Mouse (Mus musculus) liver, embryonic 11.5 days (tissue): ENCODE data around the gene Cd244a. TPM values are rescaled to one million over a fixed set of nuclear protein-coding genes. Genes with fewer than 3 reads are reported as not detected.

Source experiments
- ATAC-seq: fragments of 200-750 bp; cut with Nextera tagmentation; replicated peaks from 2 replicates; pipeline ENCODE4 v1.8.0; 2017; ENCODE audit warnings: moderate number of reproducible peaks, mild to moderate bottlenecking, moderate TSS enrichment, moderate library complexity; ENCODE audit not compliant: low FRiP score
- DNase-seq: peaks from one replicate; pipeline ENCODE4 v3.0.0-alpha.2; 2017; ENCODE audit warnings: low spot score
- H3K27ac ChIP-seq: fragments of 300-500 bp; sonication (generic); 2 replicates; pipeline ENCODE4 v1.5.1; 2014; ENCODE audit warnings: mild to moderate bottlenecking, low read depth, low read length, control low read depth
- H3K27me3 ChIP-seq: fragments of 300-500 bp; sonication (generic); replicated peaks from 2 replicates; pipeline ENCODE4 v1.6.1; 2014; ENCODE audit warnings: low read length, mixed read lengths; ENCODE audit not compliant: control insufficient read depth, insufficient read depth
- H3K36me3 ChIP-seq: fragments of 300-500 bp; sonication (generic); 2 replicates; pipeline ENCODE4 v1.6.1; 2014; ENCODE audit warnings: mild to moderate bottlenecking, low read length, moderate library complexity, mixed read lengths; ENCODE audit not compliant: control insufficient read depth, insufficient read depth
- H3K4me1 ChIP-seq: fragments of 300-500 bp; sonication (generic); replicated peaks from 2 replicates; pipeline ENCODE4 v1.6.1; 2014; ENCODE audit warnings: low read length, mixed read lengths; ENCODE audit not compliant: control insufficient read depth, insufficient read depth
- H3K4me2 ChIP-seq: fragments of 300-500 bp; sonication (generic); 2 replicates; pipeline ENCODE4 v1.6.1; 2014; ENCODE audit warnings: mild to moderate bottlenecking, control low read depth, moderate library complexity
- H3K4me3 ChIP-seq: fragments of 300-500 bp; sonication (generic); 2 replicates; pipeline ENCODE4 v1.5.1; 2014; ENCODE audit warnings: low read depth, low read length, control low read depth
- H3K9ac ChIP-seq: fragments of 300-500 bp; sonication (generic); 2 replicates; pipeline ENCODE4 v1.6.1; 2014; ENCODE audit warnings: low read depth, low read length, control low read depth
- H3K9me3 ChIP-seq: fragments of 300-500 bp; sonication (generic); 2 replicates; pipeline ENCODE4 v1.6.1; 2016; ENCODE audit warnings: low read length, inconsistent platforms, mixed read lengths; ENCODE audit not compliant: control insufficient read depth
- WGBS: fragments of 180-500 bp; shearing (Covaris S2); extraction: QIAGEN DNeasy Blood & Tissue Kit; methylation state at CpG from one replicate; pipeline ENCODE4 v1.1.7; 2014; 5-methylcytosine and 5-hydroxymethylcytosine counted together
- polyA plus RNA-seq: library from polyadenylated mRNA; unstranded; fragments of >200 nt; fragmentation: Nextera tagmentation; extraction: Ambion mirVana; gene quantifications from 2 replicates; pipeline ENCODE4 v1.2.1, GENCODE M21; 2014

The Cd244a gene
- polyA plus RNA-seq, 1 experiment from 2014 or later, result 0.63 TPM

- H3K27me3 ChIP-seq, result no peaks in the 10 kb centered on the region
- WGBS, result 74% methylated on average over 1 of the region's 1 CpGs
- no peak for ATAC-seq
Observed at GRCm38 (mm10) chr1:171540694-171541093, 18.3 kb upstream of the Cd244a start.

DNA sequence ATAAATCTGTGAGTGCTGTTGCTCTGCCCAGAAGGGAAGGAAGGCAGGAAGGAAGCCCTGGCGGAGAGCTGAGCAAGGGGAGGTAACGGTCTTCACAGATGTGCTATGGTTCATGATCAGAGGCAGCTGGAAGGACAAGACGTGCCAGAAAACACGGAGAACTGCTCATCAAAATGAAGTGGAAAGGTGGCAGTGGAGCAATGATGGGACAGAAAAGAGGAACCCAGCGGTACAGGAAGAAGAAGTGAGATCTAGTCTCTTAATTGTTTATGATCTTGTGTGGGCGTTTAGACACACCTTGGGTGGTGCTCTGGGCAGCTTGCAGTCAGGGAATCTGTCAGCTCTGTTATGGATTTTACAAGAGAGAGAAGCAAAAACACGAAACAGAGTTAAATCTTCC, 7.7 kb upstream of the Cd244a start:
- Histone ChIP-seq H3K4me3 (no peak overlapping the region), H3K4me1 (no peaks in the 10 kb centered on the region), H3K36me3 (no peaks in the 10 kb centered on the region), H3K27ac (no peak overlapping the region), H3K27me3 (no peaks in the 10 kb centered on the region), H3K9me3 (no peaks in the 10 kb centered on the region; the same call in 1 of the 2 replicates), H3K4me2 (no peak overlapping the region), H3K9ac (no peak overlapping the region)
- 61% methylated on average over 7 of the region's 7 CpGs for WGBS
- ATAC-seq (no peak), DNase-seq (no peak)

More at GRCm38 (mm10) chr1:171540694-171541093, 18.3 kb upstream of the Cd244a start:
- H3K4me2 ChIP-seq, result no peak overlapping the region
- no peak overlapping the region for H3K27ac ChIP-seq
- peaks cover 6% of the 10 kb centered on the region; the same call in 1 of the 2 replicates for H3K9me3 ChIP-seq
- no peak for DNase-seq
- H3K4me3 ChIP-seq, result no peak overlapping the region
- H3K4me1 ChIP-seq, result no peaks in the 10 kb centered on the region
- no peak overlapping the region for H3K9ac ChIP-seq
- no peaks in the 10 kb centered on the region for H3K36me3 ChIP-seq

GRCm38 (mm10) chr1:171552230-171552629, 6.8 kb upstream of the Cd244a start:
- H3K36me3 ChIP-seq, result no peaks in the 10 kb centered on the region
- H3K9me3 ChIP-seq, result no peaks in the 10 kb centered on the region; the same call in 1 of the 2 replicates
- no peak for DNase-seq
- no peak overlapping the region for H3K27ac ChIP-seq
- WGBS, result 76% methylated on average over 2 of the region's 2 CpGs
- H3K4me2 ChIP-seq, result no peak overlapping the region
- no peak overlapping the region for H3K9ac ChIP-seq
- H3K27me3 ChIP-seq, result no peaks in the 10 kb centered on the region
- no peak for ATAC-seq
- H3K4me3 ChIP-seq, result no peak overlapping the region
- H3K4me1 ChIP-seq, result no peaks in the 10 kb centered on the region

GRCm38 (mm10) chr1:171553359-171554341, 5.3 kb upstream of the Cd244a start:
- DNase-seq, result no peak
- no peak for ATAC-seq

GRCm38 (mm10) chr1:171556366-171556765, 2.6 kb upstream of the Cd244a start:
- H3K27me3 ChIP-seq, result no peaks in the 10 kb centered on the region
- no peak for ATAC-seq
- no peaks in the 10 kb centered on the region for H3K4me1 ChIP-seq
- H3K9ac ChIP-seq, result no peak overlapping the region
- H3K36me3 ChIP-seq, result no peaks in the 10 kb centered on the region
- no peak for DNase-seq
- no peak overlapping the region for H3K4me3 ChIP-seq
- 80% methylated on average over 2 of the region's 2 CpGs for WGBS
- no peaks in the 10 kb centered on the region for H3K9me3 ChIP-seq
- no peak overlapping the region for H3K27ac ChIP-seq
- no peak overlapping the region for H3K4me2 ChIP-seq

More at GRCm38 (mm10) chr1:171553359-171554341, 5.3 kb upstream of the Cd244a start:
- H3K36me3 ChIP-seq, result no peaks in the 10 kb centered on the region
- no peak overlapping the region for H3K27ac ChIP-seq
- H3K4me2 ChIP-seq, result no peak overlapping the region
- H3K4me3 ChIP-seq, result no peak overlapping the region
- no peaks in the 10 kb centered on the region for H3K4me1 ChIP-seq
- no peaks in the 10 kb centered on the region for H3K27me3 ChIP-seq
- H3K9ac ChIP-seq, result no peak overlapping the region
- WGBS, result 83% methylated on average over 11 of the region's 11 CpGs
- H3K9me3 ChIP-seq, result no peaks in the 10 kb centered on the region; the same call in 1 of the 2 replicates

- H3K9ac ChIP-seq, result no peak overlapping the region
- ATAC-seq (no peak), DNase-seq (no peak)
- no peak overlapping the region for H3K4me2 ChIP-seq
- no peaks in the 10 kb centered on the region for H3K36me3 ChIP-seq
- H3K4me3 ChIP-seq, result no peak overlapping the region
- H3K9me3 ChIP-seq, result no peaks in the 10 kb centered on the region
- no peaks in the 10 kb centered on the region; the same call in 1 of the 2 replicates for H3K4me1 ChIP-seq
- 63% methylated on average over 6 of the region's 6 CpGs for WGBS
- no peak overlapping the region for H3K27ac ChIP-seq
- H3K27me3 ChIP-seq, result no peaks in the 10 kb centered on the region
Observed at GRCm38 (mm10) chr1:171558407-171558806, 586 bp upstream of the Cd244a start.

DNA sequence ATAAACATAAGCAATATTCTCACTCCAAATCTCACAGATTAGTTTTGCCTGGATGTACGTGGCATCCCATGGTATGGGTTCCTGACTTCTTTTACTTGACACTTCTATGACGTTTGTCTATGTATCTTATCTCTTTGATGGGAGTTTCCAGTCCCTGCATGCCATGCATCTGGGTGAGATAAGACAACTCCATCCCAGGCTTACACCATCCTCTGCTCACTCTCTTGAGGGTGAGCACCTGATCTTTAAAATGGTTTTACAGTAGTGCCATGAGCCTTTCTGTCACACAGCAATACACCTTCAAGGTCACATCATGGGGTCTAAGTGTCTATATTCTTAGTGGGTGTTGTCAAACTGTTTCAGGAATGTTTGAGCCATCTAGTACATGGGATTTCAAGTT, 1.3 kb downstream of the Cd244a start:
- Histone ChIP-seq H3K4me1 (no peaks in the 10 kb centered on the region; the same call in 1 of the 2 replicates), H3K4me2 (no peak overlapping the region), H3K36me3 (no peaks in the 10 kb centered on the region), H3K9ac (no peak overlapping the region), H3K27me3 (no peaks in the 10 kb centered on the region), H3K27ac (no peak overlapping the region), H3K9me3 (no peaks in the 10 kb centered on the region), H3K4me3 (no peak overlapping the region)
- 29% methylated on average over 2 of the region's 2 CpGs for WGBS
- ATAC-seq (no peak), DNase-seq (no peak)

- H3K27ac ChIP-seq, result peak overlapping the region; percentile 11; the same call in 1 of the 2 replicates
- no peak overlapping the region for H3K9ac ChIP-seq
- H3K4me2 ChIP-seq, result peak overlapping the region; percentile 7; the same call in 1 of the 2 replicates
- DNase-seq, result no peak
- no peak overlapping the region for H3K4me3 ChIP-seq
- 0 out of 2 replicates have a peak, but pooled peaks cover 2% of the 10 kb centered on the region for H3K27me3 ChIP-seq
- H3K4me1 ChIP-seq, result peaks cover 3% of the 10 kb centered on the region
- H3K9me3 ChIP-seq, result no peaks in the 10 kb centered on the region
- 0 out of 2 replicates have a peak, but pooled peaks have one; percentile 25 for ATAC-seq
- WGBS, result 32% methylated on average over 1 of the region's 1 CpGs
- H3K36me3 ChIP-seq, result no peaks in the 10 kb centered on the region
Observed at GRCm38 (mm10) chr1:171561200-171561599, 2.2 kb downstream of the Cd244a start.
